Mouse (Mus musculus) olfactory bulb, adult 2 months (tissue): ENCODE measurements around the gene Thsd7b.

Source experiments
- CTCF ChIP-seq: fragments of 200-500 bp; IDR thresholded peaks from 2 replicates; pipeline ENCODE4 v1.5.1; 2012; ENCODE audit warnings: low read depth, mild to moderate bottlenecking, low read length, moderate library complexity; ENCODE audit not compliant: insufficient read depth
- POLR2A ChIP-seq: fragments of 200-500 bp; IDR thresholded peaks from 2 replicates; pipeline ENCODE4 v1.6.1; 2012; ENCODE audit warnings: mild to moderate bottlenecking, low read depth, low read length, moderate library complexity; ENCODE audit not compliant: insufficient read depth

GRCm38 (mm10) chr1:130062105-130062504 is 789.0 kb downstream of the Thsd7b start:
- TF ChIP-seq CTCF (no peak), POLR2A (no peak)
